Mouse (Mus musculus) gastrocnemius, postnatal 36 days (tissue): ENCODE measurements around the gene Ednrb. TPM values are rescaled to one million over a fixed set of nuclear protein-coding genes. Genes with fewer than 3 reads are reported as not detected.

Experiments
- DNase-seq, 2 experiments: peaks; one replicate each; pipeline ENCODE4 v3.0.0; 2022
- intact Hi-C: fragments of 180-260 bp; cut with DNase I; formaldehyde crosslinking; loops from one replicate; pipeline ENCODE4 v1.15.1; 2025
- long read RNA-seq, 2 experiments: library from polyadenylated mRNA; stranded (forward); transcript quantifications; one replicate each; pipeline ENCODE4 v2.0.0; 2021
- total RNA-seq, 2 experiments: library from RNA; stranded (reverse); gene quantifications; 2 replicates each; pipeline ENCODE4 v1.2.3; 2021

Ednrb gene
- 1 to 10 TPM; 7.2 to 7.9 TPM for total RNA-seq
- long read RNA-seq, experiment 1, partial matches to known transcripts = 0 of 5 reads
- long read RNA-seq, experiment 1, other reads (novel, unspliced or antisense) = 4 of 5 reads
- long read RNA-seq, experiment 2, full-length matches to known transcripts = 6 of 6 reads
- long read RNA-seq, experiment 2, partial matches to known transcripts = 0 of 6 reads
- long read RNA-seq, experiment 2, other reads (novel, unspliced or antisense) = 0 of 6 reads

DNA sequence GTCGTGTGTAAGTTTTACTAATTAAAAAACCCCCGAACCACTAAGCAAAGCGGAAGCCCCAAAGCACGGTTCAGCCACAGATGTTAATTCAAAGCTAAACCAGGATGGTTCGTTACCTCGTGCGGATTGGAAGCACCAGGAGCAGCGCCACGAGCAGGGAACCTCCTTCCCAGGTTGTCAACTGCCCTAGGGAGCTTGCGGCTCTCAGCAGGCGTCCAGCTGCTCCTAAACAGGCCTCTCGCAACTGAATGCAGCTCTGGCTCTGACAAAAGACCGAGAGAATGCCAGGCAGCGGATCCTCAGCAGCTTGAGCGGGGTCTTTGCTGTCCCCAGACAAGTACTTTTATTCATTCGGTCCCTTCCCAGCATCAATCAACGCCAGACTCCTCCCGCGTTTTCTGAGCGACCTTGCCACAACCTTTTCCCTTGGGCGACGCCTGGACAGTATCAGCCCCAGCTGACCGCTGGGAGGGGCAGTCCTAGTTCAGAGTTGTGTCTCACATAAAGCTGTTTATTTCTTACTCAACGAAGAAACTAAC, at the start of gene Ednrb:
TSS of gene Ednrb (minus strand) at position 392 of the 539 bp plus-strand sequence.
- peak in 1 of 2 experiments; percentile 24 for DNase-seq

DNA sequence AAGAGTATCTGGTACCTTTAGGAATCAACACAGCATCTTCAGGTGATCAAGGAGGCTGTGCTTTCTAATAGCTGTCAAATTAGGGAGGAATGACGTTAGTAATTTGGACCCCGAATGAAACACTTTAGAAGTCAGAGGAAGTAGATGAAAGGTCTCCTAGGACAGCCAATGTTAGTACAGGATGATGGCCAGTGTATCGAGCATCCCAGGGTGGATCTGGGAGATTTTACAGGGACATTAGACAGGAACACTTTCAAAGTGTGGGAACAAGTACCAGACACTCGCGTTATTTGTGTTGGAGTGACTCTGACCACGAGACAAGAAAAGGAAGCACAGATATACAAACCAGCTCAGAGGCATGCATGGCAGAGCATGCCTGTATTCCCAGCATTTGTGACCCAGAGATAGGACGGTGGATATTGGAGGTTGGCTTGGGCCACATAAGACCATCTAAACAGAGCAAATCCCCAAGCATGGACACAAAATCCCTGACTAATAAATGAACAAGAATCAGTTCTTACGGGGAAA, 48.3 kb upstream of the Ednrb start:
- intact Hi-C loops = no loop called here
- no peak for DNase-seq

More for the DNA sequence above, at the start of gene Ednrb:
- intact Hi-C loops = no loop called here

GRCm38 (mm10) chr14:103890761-103891160, 46.6 kb upstream of the Ednrb start:
- no peak for DNase-seq
- intact Hi-C loops = no loop called here

DNA sequence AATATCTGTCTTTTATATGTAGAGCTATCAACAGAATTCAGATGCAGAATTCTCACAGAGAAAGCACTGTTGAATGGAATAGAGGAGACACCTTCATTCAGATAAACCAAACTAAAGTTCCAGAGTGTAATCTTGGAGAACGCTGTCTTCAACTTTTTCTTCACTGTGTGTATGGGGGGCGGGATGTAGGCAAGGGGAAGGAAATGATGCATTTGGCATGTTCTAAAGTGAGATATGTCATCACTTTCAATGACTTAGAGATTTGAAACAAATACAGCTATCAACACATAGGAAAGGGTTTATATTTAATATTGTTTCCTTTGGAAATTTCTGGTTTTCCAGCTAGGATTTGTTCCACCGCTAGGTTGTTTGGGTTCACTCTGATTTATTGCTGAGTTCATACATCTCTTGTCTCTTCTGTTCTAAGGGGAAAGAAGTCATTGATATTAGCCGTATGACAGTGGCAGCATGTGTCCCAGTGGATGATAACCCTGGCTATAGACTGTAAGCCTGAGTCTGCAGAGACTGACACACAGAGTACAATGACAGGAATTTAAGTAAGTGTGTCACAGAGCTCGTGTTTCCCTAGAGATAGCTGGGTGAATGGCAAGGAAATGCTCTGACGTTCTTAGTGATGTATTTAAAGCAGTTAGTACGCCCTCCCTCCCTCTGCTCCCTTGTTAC, 40.8 kb upstream of the Ednrb start:
- no peak for DNase-seq
- intact Hi-C loops = no loop called here

- no peak for DNase-seq
- intact Hi-C loops = no loop called here
Observed at GRCm38 (mm10) chr14:103882943-103883342, 38.7 kb upstream of the Ednrb start.

GRCm38 (mm10) chr14:103877117-103877516, 32.9 kb upstream of the Ednrb start:
- intact Hi-C loops = no loop called here

DNA sequence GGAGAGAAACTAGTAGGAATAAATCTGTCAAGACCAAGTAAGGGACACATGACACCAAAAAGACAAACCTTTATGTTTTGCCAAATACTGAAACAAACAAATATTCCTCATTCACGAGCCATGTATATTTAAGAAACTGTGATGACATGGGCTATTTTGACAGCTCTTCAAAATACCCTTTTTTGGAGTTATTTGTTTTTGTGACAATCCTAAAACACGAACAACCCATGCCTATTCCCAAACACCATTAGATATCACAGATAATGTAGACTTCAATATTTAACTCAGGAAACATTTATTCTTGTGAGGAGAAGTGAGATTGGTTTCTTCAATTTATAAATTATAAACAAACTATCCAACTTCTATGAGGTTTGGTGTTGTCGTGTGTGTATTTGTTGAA, 32.4 kb upstream of the Ednrb start:
- intact Hi-C loops = no loop called here
- DNase-seq = no peak

More at GRCm38 (mm10) chr14:103877117-103877516, 32.9 kb upstream of the Ednrb start:
- DNase-seq = no peak

- intact Hi-C loops = no loop called here
- DNase-seq = no peak
Observed at GRCm38 (mm10) chr14:103866636-103867035, 22.4 kb upstream of the Ednrb start.

DNA sequence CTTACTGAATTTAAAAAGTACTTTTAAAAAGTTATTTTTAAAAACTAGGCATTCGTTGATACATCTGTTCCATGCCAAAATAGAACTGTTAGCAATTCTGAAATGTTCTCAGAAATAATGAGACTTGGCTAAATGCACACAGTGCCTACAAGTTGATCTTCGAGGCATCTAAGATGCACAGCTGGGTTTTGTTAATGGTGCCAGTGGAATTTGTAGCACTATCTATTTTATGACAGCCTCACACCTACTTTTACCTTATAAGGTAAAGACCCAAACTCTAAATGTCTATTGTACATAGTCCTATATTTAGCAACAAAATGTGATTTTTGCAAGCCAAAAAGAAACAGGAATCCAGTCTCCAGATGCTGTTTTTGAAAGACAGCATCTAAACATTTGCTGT, 21.0 kb upstream of the Ednrb start:
- intact Hi-C loops = no loop called here
- DNase-seq = no peak

- intact Hi-C loops = no loop called here
- DNase-seq = no peak
Observed at GRCm38 (mm10) chr14:103850071-103850845, 6.1 kb upstream of the Ednrb start.

- intact Hi-C loops = no loop called here
- no peak for DNase-seq
Observed at GRCm38 (mm10) chr14:103845716-103846115, 1.5 kb upstream of the Ednrb start.

GRCm38 (mm10) chr14:103844944-103845343, 742 bp upstream of the Ednrb start:
- DNase-seq = no peak
- intact Hi-C loops = no loop called here

DNA sequence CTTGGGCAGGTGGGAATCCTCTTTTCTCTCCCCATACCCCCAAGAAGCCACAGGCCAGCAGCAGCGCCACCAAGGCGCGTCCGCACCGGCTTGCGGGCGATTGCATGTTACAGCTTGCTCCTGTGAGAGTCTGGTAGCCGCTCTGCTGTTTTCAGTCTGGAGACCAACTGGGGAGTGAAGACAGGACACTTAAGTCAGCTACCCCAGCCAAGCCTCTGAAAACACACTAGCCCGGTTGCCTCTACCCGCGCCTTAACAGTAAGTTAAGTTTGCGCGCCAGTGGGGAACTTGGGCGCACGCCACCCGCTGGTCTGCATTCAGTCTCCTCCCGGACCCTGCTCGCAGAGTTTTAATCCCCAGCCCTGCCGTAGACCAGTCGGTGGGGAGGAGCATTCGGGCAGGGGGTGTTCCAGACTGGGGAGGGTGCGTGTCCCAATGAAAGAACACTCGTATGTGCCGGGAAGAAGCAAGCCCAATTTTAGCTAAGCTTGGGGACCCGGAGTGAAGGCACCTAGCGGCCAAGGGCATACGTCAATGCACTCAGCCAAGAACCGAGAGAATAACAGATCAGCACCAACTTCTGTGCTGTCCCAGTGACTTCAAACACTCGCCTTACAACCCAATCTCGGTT, 716 bp downstream of the Ednrb start:
- intact Hi-C loops = no loop called here
- DNase-seq = peak; percentile 16 to 50

DNA sequence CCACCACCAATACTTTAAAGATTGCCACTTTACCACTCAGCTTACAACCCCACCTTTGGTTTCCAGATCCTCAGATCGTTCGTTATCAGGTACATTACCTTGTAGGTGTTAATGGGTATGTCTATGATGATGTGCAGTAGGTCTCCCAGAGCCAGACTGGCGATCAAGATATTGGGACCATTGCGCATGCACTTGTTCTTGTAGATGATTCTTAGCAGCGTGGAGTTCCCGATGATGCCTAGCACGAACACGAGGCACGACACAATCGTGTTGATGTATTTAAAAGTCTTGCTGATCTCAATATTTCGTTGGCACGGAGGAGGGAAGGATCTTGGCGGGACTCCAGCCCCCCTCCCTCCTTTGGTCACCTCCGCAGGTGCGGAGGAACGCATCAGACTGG, 1.3 kb downstream of the Ednrb start:
- intact Hi-C loops = no loop called here
- no peak for DNase-seq

DNA sequence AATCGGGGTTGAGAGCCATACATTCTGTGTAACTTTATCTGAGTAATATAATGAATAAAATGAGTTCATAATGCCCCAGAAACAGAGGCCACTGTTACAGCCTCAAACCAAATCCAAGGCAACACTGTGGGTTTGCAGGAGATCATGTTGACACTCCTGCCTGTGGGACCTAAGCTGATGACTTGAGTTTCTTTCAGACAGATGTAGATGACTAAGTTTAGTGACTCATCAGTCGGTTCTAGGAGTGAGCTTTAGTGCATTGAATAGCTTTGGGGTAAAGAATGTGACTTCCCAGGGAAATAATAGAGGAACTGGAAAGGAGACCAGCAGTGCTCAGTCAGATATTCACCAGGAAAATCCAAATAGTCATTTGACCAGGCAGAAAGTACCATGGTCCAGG, 3.8 kb downstream of the Ednrb start:
- DNase-seq = no peak
- intact Hi-C loops = no loop called here

- no peak for DNase-seq
- intact Hi-C loops = no loop called here
Observed at GRCm38 (mm10) chr14:103838887-103839286, 5.3 kb downstream of the Ednrb start.

- intact Hi-C loops = no loop called here
- DNase-seq = no peak
Observed at GRCm38 (mm10) chr14:103834589-103834988, 9.6 kb downstream of the Ednrb start.

DNA sequence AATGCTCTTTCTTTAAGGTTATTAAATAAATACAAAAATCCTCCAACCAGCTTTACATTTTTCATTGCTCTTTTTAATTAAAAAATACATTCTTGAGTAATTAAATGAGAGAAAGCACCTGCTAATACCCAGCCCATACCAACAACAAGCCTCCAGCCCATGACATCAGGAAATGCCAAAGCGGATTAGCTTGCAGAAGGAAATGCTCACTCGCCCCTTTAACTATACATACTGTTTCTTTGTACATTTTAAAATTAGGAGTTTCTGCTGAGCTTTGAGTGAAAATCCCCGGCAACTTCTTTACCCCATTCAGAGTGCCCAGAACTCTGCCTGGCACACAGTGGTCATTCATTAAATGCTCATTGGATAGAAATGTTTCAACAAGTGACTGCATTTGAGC, 10.1 kb downstream of the Ednrb start:
- intact Hi-C loops = no loop called here
- no peak for DNase-seq

DNA sequence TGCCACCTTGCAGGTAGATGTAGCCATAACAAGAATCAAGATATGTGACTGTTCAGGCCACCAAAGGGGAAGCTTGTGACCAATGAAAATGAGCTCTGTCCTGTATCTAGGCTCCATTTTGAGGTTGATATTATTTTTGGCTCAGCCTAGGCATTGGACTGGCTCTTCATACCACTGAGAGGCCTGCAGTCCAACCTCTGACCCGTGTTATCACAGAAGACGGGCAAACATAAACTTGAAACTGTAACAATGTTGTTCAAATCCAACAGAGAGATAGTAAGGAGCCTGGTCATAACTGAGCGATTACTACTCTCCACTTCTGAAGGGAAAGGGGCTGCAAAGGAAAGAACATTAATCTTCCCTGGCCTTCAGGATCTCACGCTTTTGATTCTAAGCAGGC, 11.7 kb downstream of the Ednrb start:
- intact Hi-C loops = no loop called here
- DNase-seq = no peak

- intact Hi-C loops = no loop called here
Observed at GRCm38 (mm10) chr14:103831007-103831406, 13.2 kb downstream of the Ednrb start.

GRCm38 (mm10) chr14:103826343-103826742, 17.9 kb downstream of the Ednrb start:
- DNase-seq = no peak
- intact Hi-C loops = no loop called here

More at GRCm38 (mm10) chr14:103831007-103831406, 13.2 kb downstream of the Ednrb start:
- no peak for DNase-seq
